Mouse (Mus musculus) kidney, adult 10 weeks (tissue): ENCODE measurements around the gene Eno1. TPM values are rescaled to one million over a fixed set of nuclear protein-coding genes. Genes with fewer than 3 reads are reported as not detected.

Experiments
- polyA plus RNA-seq: library from polyadenylated mRNA; stranded (reverse); fragments of 350-450 nt; fragmentation: Illumina TruSeq; extraction: RNeasy Lipid Tissue Mini Kit (QIAGEN cat#74804); gene quantifications from one replicate; pipeline ENCODE4 v1.2.3, GENCODE M21; 2014; ENCODE audit warnings: low read depth, low replicate concordance

Gene Eno1
- polyA plus RNA-seq = 265 TPM

GRCm38 (mm10) chr4:150236521-150237481 is at the start of gene Eno1:
TSS of gene Eno1 (plus strand) at chr4:150236721.

GRCm38 (mm10) chr4:150201232-150201631 is 35.3 kb upstream of the Eno1 start, which contains the start of gene Car6:
TSS of gene Car6 (minus strand) at chr4:150201332.

GRCm38 (mm10) chr4:150281018-150281761 is 44.7 kb downstream of the Eno1 start, which contains the start of gene Rere:
TSS of gene Rere (plus strand) at chr4:150281646.

Other genes starting within 250 kb of the Eno1 start
- 21.4 TPM for gene H6pd, start 227.7 kb upstream of the Eno1 start, polyA plus RNA-seq
- gene Gpr157, start 149.4 kb upstream of the Eno1 start, polyA plus RNA-seq = 0.20 TPM
- gene Slc2a5, start 117.4 kb upstream of the Eno1 start, polyA plus RNA-seq = 14.3 TPM
- not detected for gene Slc2a7, start 87.7 kb upstream of the Eno1 start, polyA plus RNA-seq
- gene Car6, start 35.4 kb upstream of the Eno1 start, polyA plus RNA-seq = not detected
- 28.1 TPM for gene Rere, start 44.9 kb downstream of the Eno1 start, polyA plus RNA-seq